Mouse (Mus musculus) layer of hippocampus, adult 18-20 months (tissue): Measurements from ENCODE around the gene Flvcr2. TPM values are rescaled to one million over a fixed set of nuclear protein-coding genes. Genes with fewer than 3 reads are reported as not detected.
"Not testable (repeated sequence)": the region's sequence is repeated elsewhere in the genome, so short reads cannot be mapped to it uniquely, and the experiment has no call there.

ENCODE experiments used
- DNase-seq, 2 experiments: peaks; one replicate each; pipeline ENCODE4 v3.0.0; 2022; ENCODE audit warnings: low spot score in 2 of 2
- long read RNA-seq: library from polyadenylated mRNA; stranded (forward); transcript quantifications from one replicate; pipeline ENCODE4 v2.0.0, GENCODE M21; 2021
- total RNA-seq, 2 experiments: library from RNA; stranded (reverse); gene quantifications; 2 replicates each; pipeline ENCODE4 v1.2.3; 2021

Flvcr2 gene
- 1 to 10 TPM; 1.4 to 1.5 TPM for total RNA-seq
- long read RNA-seq, partial matches to known transcripts, result 0 of 2 reads
- long read RNA-seq, other reads (novel, unspliced or antisense), result 1 of 2 reads

DNA sequence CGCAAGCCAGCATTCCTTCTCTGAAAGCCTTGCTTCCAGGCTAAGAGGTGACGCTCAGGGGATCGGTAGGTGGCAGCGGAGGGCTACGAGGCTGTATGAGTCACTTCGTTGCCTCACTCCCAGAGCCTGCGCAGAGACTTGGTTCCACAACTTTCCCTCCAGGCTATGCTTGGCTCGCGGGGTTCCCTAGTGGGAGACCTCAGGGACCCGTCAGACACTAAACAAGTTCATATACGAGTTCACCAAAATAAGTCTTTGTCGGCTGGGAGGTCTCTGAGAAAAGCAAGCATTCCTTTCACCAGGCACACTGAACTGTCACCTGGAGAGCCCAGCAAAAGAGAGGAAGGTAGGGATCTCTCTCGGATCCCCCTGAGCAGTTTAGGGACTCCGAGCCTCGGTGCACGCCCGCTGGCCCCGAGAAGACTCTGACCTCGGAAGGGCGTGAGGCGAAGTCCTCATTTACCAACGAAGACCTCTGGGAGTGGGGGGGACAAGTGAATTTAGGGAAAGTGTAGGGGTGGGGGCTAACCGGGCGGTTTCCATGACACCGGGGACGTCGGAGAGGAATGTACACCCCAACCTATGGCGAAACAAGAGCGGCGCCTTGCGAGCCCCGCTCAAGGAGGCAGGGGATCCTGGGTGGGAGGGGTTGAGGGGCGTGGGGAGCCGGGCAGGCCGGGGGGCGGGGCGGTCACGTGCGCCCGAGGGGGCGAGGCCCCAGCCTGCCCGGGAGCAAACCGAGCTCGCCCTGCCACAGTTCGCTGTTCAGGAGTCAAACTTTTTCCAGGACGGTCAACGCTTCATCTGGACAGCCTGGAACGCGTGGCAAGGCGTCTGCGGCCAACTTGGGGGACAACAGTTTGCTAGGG is at the start of gene Flvcr2:
Gene Flvcr2, plus strand, starts transcription at position 713 of the 869 bp plus-strand sequence.
- peak; percentile 39 to 83 for DNase-seq

DNA sequence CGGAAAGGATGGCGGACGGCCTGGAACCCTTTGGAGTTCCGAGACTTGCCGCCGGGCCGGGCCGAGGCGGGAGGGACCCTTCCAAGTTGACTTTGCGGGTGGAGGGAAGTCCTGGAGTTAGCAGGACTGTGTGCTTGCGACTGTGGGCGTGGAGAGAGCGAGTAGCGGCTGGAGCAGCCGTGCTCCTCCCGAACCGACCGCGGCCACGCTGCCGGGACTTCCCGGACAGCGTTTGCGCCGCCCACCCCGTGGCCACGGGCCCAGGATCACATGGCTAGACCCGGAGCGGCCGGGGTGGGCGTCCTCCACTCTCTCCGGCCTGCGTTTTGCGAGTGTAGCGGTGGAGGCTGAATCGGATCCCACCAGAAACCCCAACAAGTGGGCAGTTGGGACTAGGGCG is 48.2 kb upstream of the Flvcr2 start:
- DNase-seq, result not testable (repeated sequence)

DNA sequence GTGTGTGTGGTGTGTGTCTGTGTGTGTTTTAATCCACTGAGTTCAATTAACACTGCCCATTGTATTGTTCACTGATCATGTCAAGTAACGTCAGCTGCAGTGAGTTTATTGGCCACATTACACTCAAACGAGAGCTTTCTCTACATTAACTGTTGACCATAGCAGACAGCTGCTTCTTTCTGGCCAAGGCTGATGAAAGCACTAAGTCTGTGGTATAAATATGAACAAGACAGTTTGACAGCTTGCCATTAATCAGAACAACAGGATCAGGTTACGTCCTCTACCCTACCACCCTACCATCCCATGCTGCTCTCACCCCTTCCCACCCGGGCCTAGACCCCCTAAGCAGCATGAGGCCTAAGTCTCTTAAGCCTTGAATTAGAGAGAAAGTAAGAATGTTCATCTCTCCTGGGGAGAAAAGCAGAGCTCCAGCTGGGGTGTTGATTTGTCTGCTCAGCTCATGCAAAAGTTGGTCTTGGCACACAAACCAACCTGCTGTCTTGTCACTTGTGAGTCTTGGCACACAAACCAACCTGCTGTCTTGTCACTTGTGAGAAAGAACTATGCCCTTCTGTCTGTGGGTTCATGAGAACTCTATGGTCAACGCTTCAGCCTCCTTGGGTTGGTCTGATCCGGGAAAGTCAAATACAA is 46.0 kb upstream of the Flvcr2 start:
- DNase-seq, result no peak

DNA sequence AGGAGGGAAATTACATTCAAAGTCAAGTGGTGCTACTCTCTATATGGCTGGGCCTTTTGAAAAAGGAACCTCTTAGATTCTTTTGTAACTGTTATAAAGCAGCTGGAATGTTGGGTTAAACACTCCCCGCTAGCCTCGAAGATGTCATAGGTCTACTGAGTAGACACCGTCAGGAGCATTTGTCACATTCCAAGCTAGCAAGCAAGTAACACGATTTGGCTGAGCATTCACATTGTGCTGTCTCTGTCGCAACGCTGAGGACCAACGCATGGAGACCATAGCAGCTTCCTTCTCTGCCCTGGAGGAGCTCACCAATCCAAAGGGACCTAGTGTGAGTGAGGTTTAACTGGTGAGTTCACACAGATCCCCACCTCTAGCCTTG is 45.5 kb upstream of the Flvcr2 start:
- DNase-seq, result no peak

DNA sequence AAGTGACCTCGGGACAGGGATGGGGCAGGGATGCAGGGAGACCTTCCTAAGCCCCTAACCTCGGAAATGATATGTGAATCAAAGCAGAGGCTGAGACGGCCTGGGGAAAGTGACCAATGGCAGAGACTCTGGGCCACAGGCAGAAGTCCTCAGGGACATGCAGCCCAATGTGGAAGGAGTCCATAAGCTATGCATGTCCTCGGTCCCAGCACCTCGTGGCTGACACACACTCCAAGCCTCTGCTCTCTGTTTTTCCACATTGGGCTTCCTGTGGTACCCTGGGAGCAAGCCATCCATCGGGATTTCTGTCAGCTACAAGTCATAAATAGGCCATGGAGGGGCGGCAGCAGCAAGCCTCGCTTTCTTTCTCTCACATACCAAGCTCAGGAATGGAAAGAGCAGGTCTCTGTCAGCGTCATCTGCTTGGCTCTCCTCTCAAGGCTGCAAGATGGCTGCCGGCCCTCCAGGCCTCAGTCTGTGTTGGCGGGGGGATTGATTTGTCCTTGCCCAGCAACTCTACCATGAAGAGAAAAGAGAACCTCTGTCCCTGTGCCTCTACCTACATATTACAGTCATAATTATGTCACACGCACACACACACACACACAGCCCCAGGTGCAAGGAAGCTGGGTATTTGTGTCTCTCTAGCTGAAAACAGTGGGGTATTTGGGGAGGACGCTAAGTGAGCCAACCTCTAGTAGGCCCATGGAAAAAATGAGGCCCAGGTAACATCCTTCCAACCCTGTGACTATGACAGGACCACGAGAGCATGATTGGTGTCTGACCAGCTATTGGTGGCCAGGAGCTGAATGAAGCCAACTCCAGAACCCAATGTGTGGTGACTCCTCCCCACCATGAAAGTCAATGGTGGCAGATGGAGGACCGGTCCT is 43.9 kb upstream of the Flvcr2 start:
- DNase-seq, result no peak

DNA sequence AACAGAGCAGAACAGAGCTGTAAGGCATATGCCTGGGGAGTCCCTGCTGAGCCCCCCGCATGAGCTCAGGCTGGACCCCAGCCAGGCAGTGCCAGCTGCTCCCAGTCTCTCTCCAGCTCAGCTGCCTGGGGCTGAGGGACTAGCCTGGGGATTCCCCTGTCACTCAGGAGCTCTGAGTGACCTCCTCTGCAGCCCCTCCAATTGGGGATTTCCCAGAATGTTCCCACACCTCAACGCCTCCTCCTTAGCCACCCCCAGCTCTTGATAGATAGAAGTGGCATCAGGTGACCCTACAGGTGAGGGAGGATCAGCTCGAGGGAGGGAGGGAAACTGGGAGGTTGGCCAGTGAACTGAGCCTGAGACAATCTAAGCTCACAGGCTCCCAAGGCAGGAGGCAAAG is 42.8 kb upstream of the Flvcr2 start:
- peak in 1 of 2 experiments; percentile 20 for DNase-seq

DNA sequence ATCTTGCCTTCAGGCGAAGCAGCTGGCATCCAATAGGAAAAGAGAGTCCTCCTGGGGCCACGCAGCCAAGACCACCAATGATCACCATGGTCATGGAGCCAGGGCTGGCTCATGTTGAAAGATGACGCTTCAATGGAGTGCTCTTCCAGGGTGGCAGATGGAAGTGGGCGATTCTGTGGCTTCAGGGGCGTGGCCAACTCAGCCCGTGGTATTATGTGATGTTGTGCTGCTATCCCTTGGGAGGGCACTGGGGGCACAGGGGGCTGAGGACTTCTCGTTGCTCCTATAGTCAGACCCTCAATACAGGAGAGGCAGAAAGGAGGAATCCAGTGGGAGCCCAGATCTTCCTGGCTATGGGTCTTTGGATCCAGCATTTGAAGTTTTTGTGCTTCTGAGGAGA is 41.8 kb upstream of the Flvcr2 start:
- no peak for DNase-seq

DNA sequence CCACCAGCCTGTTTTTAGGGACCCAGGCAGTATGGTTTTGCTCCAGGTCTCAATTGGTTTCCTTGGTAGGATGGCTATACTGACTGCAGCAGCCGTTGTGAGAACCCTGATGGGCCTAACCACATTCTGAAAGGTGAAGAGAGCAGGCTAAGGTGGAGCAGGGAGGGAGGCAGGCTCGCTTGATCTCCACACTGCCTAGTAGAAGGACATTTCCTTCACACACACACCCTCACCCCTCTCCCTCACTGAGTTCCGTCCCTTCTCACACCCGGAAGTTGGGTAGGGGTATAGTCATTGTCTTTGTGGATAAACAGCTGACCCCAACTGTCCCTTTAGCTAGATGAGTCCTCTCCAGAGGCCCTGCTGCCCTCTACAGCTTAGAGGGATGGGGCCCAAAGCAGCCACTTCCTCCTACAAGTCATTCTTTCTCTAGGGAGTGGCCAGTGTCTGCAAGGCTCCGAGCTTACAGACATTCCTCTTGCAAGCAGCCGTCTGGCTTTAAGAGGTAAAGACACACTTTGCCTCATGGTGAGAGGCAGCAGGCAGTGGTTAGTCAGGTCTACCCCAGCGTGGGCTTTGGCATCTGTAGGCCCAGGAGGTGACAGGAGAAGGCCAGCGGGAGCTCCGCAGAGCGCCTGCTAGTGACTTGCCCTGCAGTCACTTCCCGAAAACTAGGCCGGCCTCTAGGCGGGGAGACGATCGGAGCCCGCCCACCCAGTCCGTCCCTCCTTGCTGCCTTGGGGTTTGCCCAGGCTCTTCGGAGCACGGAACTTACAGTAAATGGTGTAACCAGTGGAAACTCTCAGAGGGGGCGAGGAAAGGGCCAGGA is 41.1 kb upstream of the Flvcr2 start:
- DNase-seq, result peak in 1 of 2 experiments; percentile 30

DNA sequence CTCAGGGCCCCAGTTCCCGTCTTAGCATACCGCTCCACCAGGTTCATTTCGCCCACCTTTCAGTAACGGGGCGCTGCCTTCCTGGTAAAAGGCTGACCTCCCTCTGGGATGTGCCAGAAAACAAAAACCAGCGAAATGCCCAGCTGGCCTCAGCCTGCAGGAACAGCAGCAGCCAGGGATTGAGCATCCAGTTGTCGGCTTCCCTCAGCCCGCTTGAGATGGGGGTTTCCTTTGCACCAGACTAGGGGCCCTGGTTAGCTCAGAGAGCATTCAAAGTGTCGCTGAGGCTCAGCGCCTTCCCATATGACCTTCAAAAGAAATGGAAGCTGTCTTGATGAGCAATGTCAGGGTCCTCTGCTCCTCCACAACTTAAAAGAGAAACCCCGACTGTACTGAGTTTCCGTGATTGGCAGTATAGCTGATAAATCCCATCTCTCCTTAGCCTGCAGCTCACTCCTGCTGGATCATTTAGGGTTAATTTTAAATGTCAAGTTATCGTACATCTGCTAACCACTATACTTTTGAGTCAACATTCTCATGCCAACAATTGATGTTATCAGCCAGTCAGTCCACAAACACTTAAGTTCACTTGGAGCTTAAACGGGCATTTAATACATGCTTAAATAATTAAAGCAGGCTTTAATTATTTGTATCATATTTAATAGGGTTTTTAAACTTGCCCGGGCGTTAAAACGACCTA is 40.4 kb upstream of the Flvcr2 start:
- DNase-seq, result no peak

DNA sequence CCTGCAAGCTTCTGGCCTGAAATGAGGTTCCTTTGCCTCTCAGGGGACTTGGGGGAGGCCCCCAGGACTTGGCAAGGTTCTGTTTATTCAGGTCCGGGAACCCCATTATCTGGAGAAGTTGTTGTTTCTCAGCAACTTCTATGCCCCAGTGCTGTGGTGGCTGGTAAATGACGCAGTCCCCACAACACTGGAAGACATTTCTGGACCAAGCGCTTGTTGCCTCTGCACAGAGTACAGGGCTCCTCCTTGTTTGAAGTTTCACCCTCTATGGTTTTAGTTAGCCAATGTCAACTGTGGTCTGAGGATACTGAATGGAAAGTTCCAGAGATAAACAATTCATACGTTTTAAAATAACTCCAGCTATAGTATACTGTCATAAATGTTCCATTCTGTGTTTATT is 39.4 kb upstream of the Flvcr2 start:
- no peak for DNase-seq

DNA sequence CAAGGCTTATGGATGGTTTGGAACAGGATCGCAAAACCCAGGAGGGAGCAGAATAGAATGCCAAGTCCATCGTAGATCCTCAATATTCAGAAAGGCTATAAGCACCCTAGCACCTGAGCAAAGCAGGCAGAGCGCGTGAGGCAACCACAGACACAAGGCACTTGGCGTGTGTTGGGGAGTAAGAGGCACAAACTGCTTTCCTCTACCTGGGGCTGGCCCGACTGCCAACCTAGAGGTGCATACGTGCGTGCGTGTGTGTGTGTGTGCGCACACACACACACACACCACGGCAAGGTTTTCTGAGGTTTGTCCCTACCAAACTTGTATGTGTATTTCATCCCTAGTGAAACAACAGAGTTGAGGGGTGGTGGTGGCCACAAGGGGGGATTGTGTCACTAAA is 38.9 kb upstream of the Flvcr2 start:
- DNase-seq, result no peak

DNA sequence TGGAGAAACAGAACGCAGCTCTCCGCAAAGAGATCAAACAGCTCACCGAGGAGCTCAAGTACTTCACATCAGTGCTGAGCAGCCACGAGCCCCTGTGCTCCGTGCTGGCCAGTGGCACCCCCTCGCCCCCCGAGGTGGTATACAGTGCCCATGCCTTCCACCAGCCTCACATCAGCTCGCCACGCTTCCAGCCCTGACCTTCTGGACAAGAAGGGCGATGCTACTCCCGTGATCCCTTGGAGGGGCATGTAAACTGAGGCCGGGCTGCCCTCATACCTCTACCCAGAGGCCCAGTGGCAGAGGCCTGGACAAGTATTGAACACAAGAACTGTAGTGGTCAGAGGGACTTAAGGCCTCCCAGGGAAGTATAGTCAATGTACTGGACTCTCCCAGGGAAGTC is 37.8 kb upstream of the Flvcr2 start:
- no peak for DNase-seq

DNA sequence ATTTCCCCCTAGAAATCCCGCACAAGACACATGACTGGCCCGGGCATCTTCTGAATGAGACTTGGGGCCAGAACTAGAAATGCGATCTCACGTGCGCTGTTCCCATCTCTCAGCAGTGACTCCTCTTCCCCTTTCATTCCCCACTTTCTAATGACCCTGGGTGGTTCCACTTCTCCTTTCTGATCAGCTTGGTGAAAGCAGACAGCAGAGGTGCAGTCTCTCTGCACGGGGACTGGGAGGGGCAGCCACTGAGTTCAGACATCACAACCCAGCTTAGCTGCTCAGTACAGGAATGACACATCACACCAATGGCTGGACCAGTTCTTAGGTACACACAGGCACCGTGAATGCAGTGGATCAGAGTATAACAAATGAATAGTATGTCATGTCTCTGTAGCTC is 35.6 kb upstream of the Flvcr2 start:
- no peak for DNase-seq

DNA sequence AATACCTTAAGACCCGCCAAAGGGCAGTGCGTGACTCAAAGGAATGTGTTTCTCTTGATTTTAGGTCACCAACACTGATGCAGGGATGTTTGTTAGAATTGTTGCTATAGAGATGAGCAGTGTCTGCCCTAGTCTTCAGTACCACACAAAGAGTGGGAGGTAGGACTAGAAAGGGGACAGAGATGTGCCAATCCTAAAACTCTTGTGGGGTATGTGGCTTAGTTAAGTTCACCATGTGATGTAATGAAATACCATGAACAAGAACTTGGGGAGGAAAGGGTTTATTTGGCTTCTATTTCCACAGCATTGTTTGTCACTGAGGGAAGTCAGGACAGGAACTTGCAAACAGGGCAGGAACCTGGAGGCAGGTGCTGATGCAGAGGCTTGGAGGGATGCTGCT is 33.8 kb upstream of the Flvcr2 start:
- no peak for DNase-seq

DNA sequence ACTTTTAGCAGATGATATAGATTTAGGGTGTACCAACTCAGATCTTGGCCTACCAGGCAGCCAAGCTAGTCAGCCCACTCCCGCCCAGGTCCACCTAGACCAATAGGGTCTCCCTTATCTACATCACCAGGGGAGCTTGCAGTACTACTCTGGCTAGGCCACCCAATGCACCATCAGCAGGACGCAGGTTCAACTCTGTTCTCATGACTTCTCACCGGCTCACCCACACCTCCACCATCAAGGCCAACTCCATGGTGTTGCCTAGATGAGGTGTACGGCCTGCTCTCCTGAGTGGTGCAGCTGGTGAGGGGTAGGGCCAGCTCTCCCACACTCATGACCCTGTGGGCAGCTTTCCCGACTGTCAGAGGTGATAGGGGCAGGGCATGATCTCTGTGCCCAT is 32.2 kb upstream of the Flvcr2 start:
- no peak for DNase-seq

DNA sequence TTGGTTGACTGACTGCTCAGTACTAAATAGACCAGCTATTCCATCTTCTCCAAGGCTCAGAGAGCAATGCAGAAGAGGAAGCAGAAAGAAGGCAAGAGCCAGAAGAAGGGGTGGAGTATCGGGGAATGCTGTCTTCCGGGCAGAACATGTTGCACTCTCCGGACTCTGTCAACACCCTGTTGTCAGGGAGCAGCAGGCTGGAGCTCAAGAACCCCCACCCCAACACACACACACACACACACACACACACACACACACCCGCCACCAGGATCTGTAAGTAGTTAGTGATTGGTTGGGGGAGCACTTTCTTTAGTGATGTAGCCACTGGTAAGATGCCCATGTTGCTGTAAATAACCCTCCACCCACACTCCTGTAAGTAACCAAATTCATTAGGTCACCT is 21.0 kb upstream of the Flvcr2 start:
- no peak for DNase-seq

DNA sequence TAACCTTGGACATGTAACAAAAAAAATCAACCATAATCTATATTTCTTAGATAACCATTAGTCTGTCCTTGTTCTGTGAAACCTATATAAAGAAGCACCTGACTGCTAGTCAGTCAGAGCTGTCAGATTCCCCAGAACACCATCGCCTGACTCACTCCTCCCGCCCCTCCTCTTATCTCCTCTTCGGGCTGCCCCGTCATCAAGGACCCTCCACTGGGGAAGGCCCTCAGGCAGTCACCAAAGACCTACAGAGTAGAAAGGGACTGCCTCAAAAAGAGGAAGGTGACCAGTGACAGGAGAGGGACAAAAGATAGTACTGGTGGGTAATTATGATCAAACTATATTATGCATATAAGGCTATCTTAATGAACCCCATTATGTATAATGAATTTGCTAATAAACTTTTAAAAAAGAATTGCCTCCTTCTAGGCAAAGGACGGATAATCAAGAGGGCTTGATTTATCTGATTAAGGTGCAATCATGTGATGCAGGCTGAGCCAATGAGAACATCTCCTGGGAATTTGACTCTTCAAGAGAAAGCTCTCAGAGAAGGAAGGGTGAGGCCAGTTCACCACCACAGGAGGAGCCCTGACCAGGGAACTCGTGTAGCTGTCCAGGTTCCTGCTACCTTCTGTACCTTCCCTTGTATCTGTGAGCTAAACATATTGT is 19.5 kb upstream of the Flvcr2 start:
- DNase-seq, result no peak

DNA sequence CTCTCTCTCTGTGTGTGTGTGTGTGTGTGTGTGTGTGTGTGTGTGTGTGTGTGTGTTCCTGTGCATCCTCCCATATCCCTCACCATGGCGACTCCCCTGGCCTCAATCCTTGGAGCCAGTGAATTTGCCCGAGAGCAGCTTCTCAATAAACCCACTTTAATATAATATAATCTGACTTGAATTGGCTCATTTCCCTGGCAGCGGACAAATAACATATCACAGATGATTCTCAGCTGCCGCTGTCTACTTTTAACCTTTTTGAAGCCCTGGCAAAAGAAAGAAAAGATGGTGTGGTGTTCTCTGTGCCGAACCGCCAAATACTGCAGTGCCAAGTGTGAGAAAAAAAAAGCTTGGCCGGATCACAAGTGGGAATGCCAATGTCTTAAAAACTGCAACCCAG is 18.2 kb upstream of the Flvcr2 start:
- DNase-seq, result no peak
